Mouse (Mus musculus): Measurements from ENCODE around the gene Dhtkd1. TPM values are rescaled to one million over a fixed set of nuclear protein-coding genes. Genes with fewer than 3 reads are reported as not detected.

Gene Dhtkd1
- total RNA-seq (2012; rRNA removed) = 1.5 and 1.6 TPM in 2 replicates
- 1 to 10 TPM in 1 of 2 experiments, not detected in 1; 1.6 TPM for polyA plus RNA-seq (2012; ENCODE audit: insufficient read depth in 1 of 2, insufficient read length in 2 of 2, low read depth in 1 of 2, low replicate concordance in 2 of 2, missing spikeins in 1 of 2)

DNA sequence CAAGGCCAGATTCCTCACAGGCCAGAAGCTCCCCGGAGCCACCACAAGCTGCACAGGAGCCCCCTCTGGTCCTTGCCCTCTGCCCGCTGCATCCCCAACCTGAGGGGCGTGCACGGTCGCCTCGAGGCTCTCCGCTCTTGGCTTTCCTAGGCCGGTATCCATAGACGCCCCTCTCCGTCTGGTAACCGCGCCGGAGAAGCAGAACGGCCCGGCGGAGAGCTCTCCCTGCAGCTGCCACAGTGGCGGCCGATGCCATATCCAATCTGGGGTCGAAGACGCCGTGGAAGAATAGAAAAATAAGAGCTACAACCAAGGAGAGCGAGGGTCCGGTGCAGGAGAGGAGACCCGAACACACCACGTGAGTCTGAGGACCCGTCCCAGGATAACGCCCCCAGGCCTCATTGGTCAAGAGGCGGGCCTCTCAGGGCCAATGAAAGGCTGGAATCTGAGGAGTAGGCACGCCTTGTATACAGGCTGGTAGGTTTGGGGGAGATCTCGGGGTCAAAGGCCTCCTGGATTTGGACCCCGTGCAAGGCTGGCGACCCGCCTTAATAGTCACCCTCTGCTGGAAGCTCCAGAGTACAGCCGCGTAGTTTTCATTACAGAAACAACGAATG is at the start of gene Dhtkd1:
Gene Dhtkd1 (minus strand): TSS at position 377 of the 617 bp plus-strand sequence.
- H3K9me3 ChIP-seq (replicated peaks; ENCODE audit: insufficient read depth, low read length) = no peaks in the 10 kb centered on the region
- DNase-seq (ENCODE audit: low read depth, low spot score) = peak; percentile 82
- H3K27ac ChIP-seq (ENCODE audit: control insufficient read depth, low read depth, low read length) = no peak within 1 kb of the TSS; the same call in 1 of the 2 replicates
- H3K36me3 ChIP-seq (ENCODE audit: control insufficient read depth in 1 of 2, insufficient read depth in 2 of 2, low read length in 2 of 2) = peaks cover 0 to 26% of the 10 kb centered on the region in 2 experiments; a peak in 2 of 4 replicates
- H3K9ac ChIP-seq (ENCODE audit: control insufficient read depth, low read depth, low read length, poor library complexity, severe bottlenecking) = peak within 1 kb of the TSS; percentile 66
- TF ChIP-seq POLR2A (IDR thresholded peaks at IDR 0.05; ENCODE audit: control insufficient read depth in 1 of 2, insufficient read depth in 1 of 2, low read depth in 1 of 2, low read length in 2 of 2, poor library complexity in 1 of 2) (peak in 1 of 2 experiments; percentile 49; a peak in 1 of 4 replicates), USF1 (IDR thresholded peaks at IDR 0.05; ENCODE audit: low read depth, low read length) (peak; percentile 85), CHD1 (IDR thresholded peaks at IDR 0.05; ENCODE audit: low read depth, low read length) (no peak), TAL1 (IDR thresholded peaks at IDR 0.05; ENCODE audit: low read length) (no peak), NELFE (IDR thresholded peaks at IDR 0.05; ENCODE audit: low read depth, low read length) (peak; percentile 28; the same call in 1 of the 2 replicates), USF2 (IDR thresholded peaks at IDR 0.05; ENCODE audit: borderline replicate concordance in 1 of 2, insufficient read depth in 1 of 2, low read depth in 1 of 2, low read length in 2 of 2) (peak in 1 of 2 experiments; percentile 36; a peak in 1 of 4 replicates), JUND (IDR thresholded peaks at IDR 0.05; ENCODE audit: low read depth, low read length) (no peak), TCF12 (IDR thresholded peaks at IDR 0.05; ENCODE audit: low read depth, low read length) (no peak; the same call in 1 of the 2 replicates), BHLHE40 (IDR thresholded peaks at IDR 0.05; ENCODE audit: borderline replicate concordance, low read depth, low read length) (0 out of 2 replicates have a peak, but pooled peaks have one; percentile 37), ELF1 (IDR thresholded peaks at IDR 0.05; ENCODE audit: low read depth, low read length) (no peak), ETS1 (IDR thresholded peaks at IDR 0.05; ENCODE audit: low read depth, low read length) (no peak), SIN3A (IDR thresholded peaks at IDR 0.05; ENCODE audit: low read length) (peak; percentile 93), ZMIZ1 (IDR thresholded peaks at IDR 0.05; ENCODE audit: low read depth, low read length) (0 out of 2 replicates have a peak, but pooled peaks have one; percentile 43), MAX (IDR thresholded peaks at IDR 0.05; ENCODE audit: low read length) (peak; percentile 86), NRF1 (IDR thresholded peaks at IDR 0.05; ENCODE audit: insufficient read depth, low read depth, low read length, poor library complexity, severe bottlenecking) (no peak), UBTF (IDR thresholded peaks at IDR 0.05; ENCODE audit: borderline replicate concordance, insufficient read depth, low read depth, low read length) (no peak), MAFK (IDR thresholded peaks at IDR 0.05; ENCODE audit: borderline replicate concordance, low read depth, low read length) (no peak), KAT2A (conservative IDR thresholded peaks at IDR 0.05; ENCODE audit: low read depth, low read length) (no peak), MXI1 (IDR thresholded peaks at IDR 0.05; ENCODE audit: low read depth, low read length) (peak; percentile 98)
- H3K4me3 ChIP-seq (ENCODE audit: control insufficient read depth in 1 of 2, insufficient read depth in 1 of 2, low read depth in 2 of 2, low read length in 2 of 2) = peak within 1 kb of the TSS; percentile 83 to 100
- H3K79me2 ChIP-seq (ENCODE audit: control insufficient read depth, insufficient read depth, low read length, poor library complexity) = no peaks in the 10 kb centered on the region
- peaks cover 22 to 27% of the 10 kb centered on the region in 2 experiments for H3K4me1 ChIP-seq (ENCODE audit: control insufficient read depth in 1 of 2, insufficient read depth in 2 of 2, low read length in 2 of 2)
- H3K27me3 ChIP-seq (ENCODE audit: control insufficient read depth in 1 of 2, insufficient read depth in 2 of 2, low read length in 2 of 2) = no peaks in the 10 kb centered on the region
